Mouse (Mus musculus) liver, adult 2 months (tissue): ENCODE measurements around the gene Tkfc.

ENCODE experiments used
- CTCF ChIP-seq: fragments of 200-500 bp; IDR thresholded peaks from 2 replicates; pipeline ENCODE4 v1.5.1; 2011; ENCODE audit warnings: low read depth, low read length, control low read depth
- POLR2A ChIP-seq: fragments of 200-500 bp; IDR thresholded peaks from 2 replicates; pipeline ENCODE4 v1.6.1; 2011; ENCODE audit warnings: low read length, control low read depth; ENCODE audit not compliant: insufficient read depth; ENCODE audit errors: extremely low read depth

DNA sequence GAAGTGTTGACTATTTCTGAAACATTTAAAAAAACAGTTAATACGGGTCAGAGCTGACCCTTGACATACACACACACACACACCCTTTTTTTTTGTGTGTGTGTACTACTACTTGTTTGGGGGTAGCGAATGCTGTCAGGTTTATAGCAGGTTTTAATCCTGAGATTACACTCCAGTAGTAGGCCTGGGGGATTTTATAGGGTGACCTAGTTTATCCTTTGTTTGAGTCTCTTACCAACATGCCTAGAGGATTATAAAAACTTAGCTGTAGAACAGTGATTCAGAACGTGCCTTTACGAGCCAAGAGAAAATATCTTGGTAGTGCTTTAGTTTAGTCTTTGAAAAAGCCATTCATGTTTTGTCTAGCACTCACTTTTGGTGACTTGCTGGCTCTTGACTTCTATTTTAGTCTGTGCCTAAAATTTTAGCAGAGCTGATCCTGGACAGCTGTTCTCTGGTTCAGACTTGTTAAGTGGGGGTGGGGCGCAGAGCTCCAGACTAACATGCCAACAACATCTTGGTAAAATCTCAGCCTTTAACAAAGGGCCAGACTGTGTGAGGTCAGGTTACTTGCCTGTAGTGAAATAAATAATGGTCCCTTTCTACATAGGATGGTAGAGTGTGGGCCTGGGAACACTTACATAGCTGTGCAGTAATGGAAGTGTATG is 3.3 kb upstream of the Tkfc start:
- TF ChIP-seq POLR2A, result no peak
- TF ChIP-seq CTCF, result no peak
